In genomic region chr10:79794491-79794931, GRCm38 (mm10) we compare ENCODE assay signal across 7 mouse cellular contexts. TPM values are rescaled to one million over a fixed set of nuclear protein-coding genes. Genes with fewer than 3 reads are reported as not detected.
DNase-seq lines count a peak whose midpoint lies in the region; ATAC-seq and TF ChIP-seq lines count a peak whose summit lies in the region.

No protein-coding gene starts in this region.

- no peak for TF ChIP-seq EP300 in liver, postnatal 0 days (IDR thresholded peaks at IDR 0.05; ENCODE audit: low read depth)

- H3K27ac ChIP-seq in intestine, embryonic 15.5 days: peak overlapping the region; percentile 63
- peak overlapping the region; percentile 56 for H3K27ac ChIP-seq in liver, postnatal 0 days (ENCODE audit: low read depth)

- TF ChIP-seq CTCF in liver, postnatal 0 days (IDR thresholded peaks at IDR 0.05; ENCODE audit: low read depth): no peak

- H3K4me3 ChIP-seq in intestine, embryonic 15.5 days (replicated peaks): peak overlapping the region; percentile 66
- peak overlapping the region; percentile 70 for H3K4me3 ChIP-seq in liver, postnatal 0 days (ENCODE audit: low read depth, low read length)

- no peaks in the 10 kb centered on the region for H3K36me3 ChIP-seq in intestine, embryonic 15.5 days
- H3K36me3 ChIP-seq in liver, postnatal 0 days (replicated peaks; ENCODE audit: insufficient read depth, low read length): no peaks in the 10 kb centered on the region

- H3K4me2 ChIP-seq in intestine, embryonic 15.5 days (replicated peaks): peak overlapping the region; percentile 86
- H3K4me2 ChIP-seq in liver, postnatal 0 days (ENCODE audit: low read depth, low read length): peak overlapping the region; percentile 87

- H3K9me3 ChIP-seq in intestine, embryonic 15.5 days: no peaks in the 10 kb centered on the region
- H3K9me3 ChIP-seq in liver, postnatal 0 days (ENCODE audit: low read length): no peaks in the 10 kb centered on the region

- DNase-seq in adipocyte (ENCODE audit: low spot score): peak; percentile 90
- DNase-seq in cerebellum, adult 8-10 months: peak; percentile 54
- peak; percentile 91 for DNase-seq in gastrocnemius, postnatal 25 days
- no peak for DNase-seq in liver, postnatal 0 days
- peak; percentile 70 for DNase-seq in ovary, postnatal 36 days (ENCODE audit: low spot score)

- H3K9ac ChIP-seq in intestine, embryonic 15.5 days: peak overlapping the region; percentile 68
- H3K9ac ChIP-seq in liver, postnatal 0 days (replicated peaks): peak overlapping the region; percentile 70

- peak; percentile 36; the same call in 1 of the 2 replicates for ATAC-seq in intestine, embryonic 15.5 days
- ATAC-seq in liver, postnatal 0 days: no peak
- ATAC-seq in inflammation-experienced regulatory T-cells, adult 6 months: no peak

- no peaks in the 10 kb centered on the region for H3K27me3 ChIP-seq in intestine, embryonic 15.5 days (replicated peaks)
- no peaks in the 10 kb centered on the region for H3K27me3 ChIP-seq in liver, postnatal 0 days (ENCODE audit: insufficient read depth, low read length)

- H3K4me1 ChIP-seq in intestine, embryonic 15.5 days (replicated peaks): peaks cover 24% of the 10 kb centered on the region
- peaks cover 12% of the 10 kb centered on the region for H3K4me1 ChIP-seq in liver, postnatal 0 days (ENCODE audit: insufficient read depth)

- WGBS in intestine, embryonic 15.5 days: 16% methylated on average over 10 of the region's 10 CpGs
- WGBS in liver, postnatal 0 days (ENCODE audit: insufficient replicate concordance): 32% methylated on average over 10 of the region's 10 CpGs

RNA-seq across cellular contexts. Expression of gene Palm, which starts 1.1 kb away (rescaled TPM):
- total RNA-seq in gastrocnemius, postnatal 25 days (2021): 10 to 100 TPM; 23.6 to 24.8 TPM
- 48.1 and 48.5 TPM in 2 replicates for polyA plus RNA-seq in intestine, embryonic 15.5 days (2015; fragmentation: Nextera tagmentation; extraction: Ambion mirVana)
- 7.9 and 9.2 TPM in 2 replicates for polyA plus RNA-seq in liver, postnatal 0 days (2015; fragmentation: Nextera tagmentation; extraction: Ambion mirVana)
- under 1 TPM in 1 of 3 experiments, not detected in 2; 0.43 TPM for polyA plus RNA-seq in inflammation-experienced regulatory T-cells, adult 6 months (2017; shearing (Covaris generic))

RNA-seq across cellular contexts. Expression of gene Prss57, which starts 3.8 kb away (rescaled TPM):
- not detected for total RNA-seq in gastrocnemius, postnatal 25 days (2021)
- 0.09 TPM in 1 of 2 replicates, not detected in the other for polyA plus RNA-seq in intestine, embryonic 15.5 days (2015; fragmentation: Nextera tagmentation; extraction: Ambion mirVana)
- 5.0 and 7.2 TPM in 2 replicates for polyA plus RNA-seq in liver, postnatal 0 days (2015; fragmentation: Nextera tagmentation; extraction: Ambion mirVana)
- 1 to 10 TPM in 1 of 3 experiments, under 1 TPM in 1, not detected in 1; 0.57 to 1.1 TPM for polyA plus RNA-seq in inflammation-experienced regulatory T-cells, adult 6 months (2017; shearing (Covaris generic))

RNA-seq across cellular contexts. Expression of gene Fstl3, which starts 17.4 kb away (rescaled TPM):
- total RNA-seq in gastrocnemius, postnatal 25 days (2021): 1 to 10 TPM; 2.0 to 2.1 TPM
- polyA plus RNA-seq in intestine, embryonic 15.5 days (2015; fragmentation: Nextera tagmentation; extraction: Ambion mirVana): 14.0 and 16.1 TPM in 2 replicates
- polyA plus RNA-seq in liver, postnatal 0 days (2015; fragmentation: Nextera tagmentation; extraction: Ambion mirVana): 0.36 and 0.63 TPM in 2 replicates
- polyA plus RNA-seq in inflammation-experienced regulatory T-cells, adult 6 months (2017; shearing (Covaris generic)): 1 to 10 TPM in 1 of 3 experiments, under 1 TPM in 1, not detected in 1; 0.21 to 1.2 TPM

RNA-seq across cellular contexts. Expression of gene Misp, which starts 26.3 kb away (rescaled TPM):
- total RNA-seq in gastrocnemius, postnatal 25 days (2021): under 1 TPM in 1 of 2 experiments, not detected in 1; 0.40 TPM
- polyA plus RNA-seq in intestine, embryonic 15.5 days (2015; fragmentation: Nextera tagmentation; extraction: Ambion mirVana): 141 and 154 TPM in 2 replicates
- polyA plus RNA-seq in liver, postnatal 0 days (2015; fragmentation: Nextera tagmentation; extraction: Ambion mirVana): 1.00 and 1.3 TPM in 2 replicates
- polyA plus RNA-seq in inflammation-experienced regulatory T-cells, adult 6 months (2017; shearing (Covaris generic)): not detected

RNA-seq across cellular contexts. Expression of gene Rnf126, which starts 27.8 kb away (rescaled TPM):
- total RNA-seq in gastrocnemius, postnatal 25 days (2021): 10 to 100 TPM; 27.4 to 33.4 TPM
- 89.8 and 91.6 TPM in 2 replicates for polyA plus RNA-seq in intestine, embryonic 15.5 days (2015; fragmentation: Nextera tagmentation; extraction: Ambion mirVana)
- polyA plus RNA-seq in liver, postnatal 0 days (2015; fragmentation: Nextera tagmentation; extraction: Ambion mirVana): 28.2 and 34.1 TPM in 2 replicates
- polyA plus RNA-seq in inflammation-experienced regulatory T-cells, adult 6 months (2017; shearing (Covaris generic)): 1 to 10 TPM; 2.1 to 2.8 (median 2.7) TPM
